Mouse (Mus musculus) T-helper 17 cell (primary cell): ENCODE results near the gene Glipr1l2.
"Not testable (repeated sequence)": the region's sequence is repeated elsewhere in the genome, so short reads cannot be mapped to it uniquely, and the experiment has no call there.

Experiments
- in situ Hi-C, 2 experiments: fragments of 300-600 bp; cut with MboI, MseI; formaldehyde crosslinking; loops; 1 replicate in 1 of 2; 2 replicates in 1 of 2; pipeline ENCODE4 v1.15.1; 2025; ENCODE audit warnings: high pct_unique_total_duplicates in 2 of 2

Gene Glipr1l2

DNA sequence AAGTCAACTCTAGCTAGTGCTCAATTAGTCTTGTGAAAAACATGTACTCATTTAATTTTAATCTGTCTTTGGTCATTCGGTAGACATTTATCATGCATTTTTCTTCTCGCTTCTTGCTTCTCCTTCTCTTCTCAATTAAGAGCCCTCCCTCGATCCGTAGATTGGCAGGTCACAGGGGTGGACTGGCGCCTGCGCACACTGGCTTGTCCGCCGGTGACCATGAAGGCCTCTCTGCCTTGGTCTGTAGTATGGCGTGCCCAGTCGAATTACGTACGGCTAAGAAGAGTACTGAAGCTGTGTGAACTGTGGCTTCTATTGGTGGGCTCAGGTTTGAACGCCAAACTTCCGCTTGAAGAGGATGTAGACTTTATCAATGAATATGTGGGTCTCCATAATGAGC is at the start of gene Glipr1l2:
Glipr1l2 (plus strand) TSS at position 198 of the 400 bp plus-strand sequence.
- in situ Hi-C loops, result no loop called here

DNA sequence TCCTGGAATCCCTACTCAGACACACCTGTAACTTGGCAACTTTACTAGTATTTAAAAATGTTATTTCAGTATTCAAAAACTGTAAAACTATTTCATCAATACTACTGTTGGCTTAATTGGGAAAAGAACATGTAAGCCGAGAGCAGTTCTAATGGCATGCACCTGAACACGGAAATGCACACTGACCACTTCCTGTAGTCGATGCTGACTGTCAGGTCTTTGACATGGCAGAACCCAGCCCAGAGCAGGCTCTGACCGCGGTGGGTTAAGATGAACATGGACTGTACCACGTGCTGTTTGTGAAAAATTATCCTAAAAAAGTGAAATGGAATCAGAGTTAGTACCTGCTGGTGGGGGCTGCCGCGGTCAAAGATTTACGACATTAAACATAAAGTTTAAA is 39.6 kb upstream of the Glipr1l2 start:
- in situ Hi-C loops, result loop anchor here in 1 of 2 experiments (5.0 to 10.0 kb wide), 2 partner anchors 51 to 121 kb away; partner anchors contain the start of genes Caps2 and Glipr1l3

- in situ Hi-C loops, result loop anchor here in 1 of 2 experiments (5.0 to 10.0 kb wide), 2 partner anchors 52 to 121 kb away; partner anchors contain the start of genes Caps2 and Glipr1l3
Observed at GRCm38 (mm10) chr10:112044283-112044682, 38.9 kb upstream of the Glipr1l2 start.

DNA sequence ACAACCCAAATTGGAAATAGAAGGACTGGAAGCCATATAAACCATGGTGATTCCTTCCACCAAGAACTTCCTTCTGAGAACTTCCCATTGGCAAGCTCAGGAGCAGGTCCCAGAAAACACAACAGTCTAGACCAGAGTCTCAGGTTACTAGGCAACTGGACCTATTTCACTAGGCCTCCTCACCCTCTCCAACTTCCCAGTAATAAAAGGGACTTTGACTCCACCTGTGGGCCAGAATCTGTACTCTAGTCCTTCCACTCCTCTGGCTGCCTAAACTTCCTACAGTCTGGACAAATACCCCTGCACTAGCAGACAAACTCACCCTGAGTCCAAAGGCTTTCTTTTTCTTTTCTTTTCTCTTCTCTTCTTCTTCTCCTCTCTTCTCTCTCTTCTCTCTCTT is 31.9 kb upstream of the Glipr1l2 start:
- in situ Hi-C loops, result no loop called here

- in situ Hi-C loops, result not testable (repeated sequence)
Observed at GRCm38 (mm10) chr10:112051956-112052355, 31.2 kb upstream of the Glipr1l2 start.

DNA sequence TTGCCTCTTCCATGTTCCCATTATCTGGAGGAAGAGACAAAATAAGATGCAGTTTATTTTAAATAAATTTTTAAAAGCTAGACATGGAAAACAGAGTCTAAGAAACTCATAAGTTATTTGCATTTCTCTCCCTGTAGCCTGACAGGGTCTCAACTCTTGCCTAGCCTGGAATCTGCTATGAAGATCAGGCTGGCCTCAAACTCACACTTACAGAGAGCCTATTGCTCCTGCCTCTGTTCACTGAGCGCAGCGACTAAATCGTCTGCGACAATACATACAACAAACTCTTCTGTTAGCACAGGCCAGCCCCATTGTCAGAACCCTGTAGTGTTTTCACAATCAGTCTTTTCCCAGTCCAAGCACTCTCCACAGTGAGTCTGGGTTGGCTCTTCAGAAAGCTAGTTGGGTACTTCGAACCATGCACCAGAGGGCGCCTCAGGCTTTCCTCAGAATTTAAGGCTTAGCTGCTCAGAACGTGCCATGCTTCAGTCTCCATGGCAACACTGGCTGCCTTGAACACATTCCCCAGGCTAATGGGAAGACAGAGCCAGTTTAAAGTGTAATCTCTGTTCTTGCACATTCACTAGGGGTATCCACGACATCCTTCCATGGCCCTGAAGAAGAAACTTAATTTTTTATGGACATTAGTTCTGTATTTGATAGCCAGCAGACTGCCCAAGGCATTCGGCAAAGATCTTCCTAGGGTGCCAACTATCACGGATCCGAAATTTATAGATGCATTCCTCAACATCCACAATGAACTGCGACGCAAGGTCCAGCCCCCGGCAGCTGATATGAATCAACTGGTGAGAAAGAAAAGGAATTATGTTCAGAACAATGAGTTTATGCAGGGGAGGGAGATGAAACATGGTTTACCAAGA is 23.2 kb upstream of the Glipr1l2 start, which contains the start of gene Glipr1l1:
Glipr1l1 (plus strand) TSS at position 488 of the 881 bp plus-strand sequence.
- in situ Hi-C loops, result loop anchor here in 1 of 2 experiments (5.0 kb wide), 1 partner anchor 97 kb away; no protein-coding TSS in a partner anchor

DNA sequence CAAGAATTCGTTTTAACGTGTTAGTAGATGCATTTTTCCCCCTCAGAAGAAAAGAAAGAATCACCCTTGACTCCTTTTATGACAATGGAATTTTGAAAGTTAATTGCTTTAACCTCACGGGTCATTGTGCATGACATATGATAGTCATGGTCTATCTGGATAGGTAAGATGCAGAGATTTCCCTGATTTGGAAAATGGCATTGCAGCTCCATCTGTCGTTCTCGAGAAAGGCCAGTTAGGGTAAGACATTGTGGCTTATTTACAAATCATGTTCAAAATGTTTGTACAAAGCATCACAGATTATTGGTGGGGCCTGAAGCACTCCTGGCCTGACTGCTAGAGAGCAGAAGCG is 22.6 kb upstream of the Glipr1l2 start:
- in situ Hi-C loops, result loop anchor here in 1 of 2 experiments (5.0 kb wide), 1 partner anchor 97 kb away; no protein-coding TSS in a partner anchor

- in situ Hi-C loops, result no loop called here
Observed at GRCm38 (mm10) chr10:112080044-112080443, 3.1 kb upstream of the Glipr1l2 start.

GRCm38 (mm10) chr10:112105785-112106184 is 22.6 kb downstream of the Glipr1l2 start:
- in situ Hi-C loops, result loop anchor here in 1 of 2 experiments (5.0 kb wide), 1 partner anchor 128 kb away; no protein-coding TSS in a partner anchor

GRCm38 (mm10) chr10:112110401-112110800 is 27.2 kb downstream of the Glipr1l2 start:
- in situ Hi-C loops, result no loop called here

- in situ Hi-C loops, result loop anchor here in 1 of 2 experiments (25.0 kb wide), 1 partner anchor 687 kb away; no protein-coding TSS in a partner anchor
Observed at GRCm38 (mm10) chr10:112125090-112125489, 41.9 kb downstream of the Glipr1l2 start.

DNA sequence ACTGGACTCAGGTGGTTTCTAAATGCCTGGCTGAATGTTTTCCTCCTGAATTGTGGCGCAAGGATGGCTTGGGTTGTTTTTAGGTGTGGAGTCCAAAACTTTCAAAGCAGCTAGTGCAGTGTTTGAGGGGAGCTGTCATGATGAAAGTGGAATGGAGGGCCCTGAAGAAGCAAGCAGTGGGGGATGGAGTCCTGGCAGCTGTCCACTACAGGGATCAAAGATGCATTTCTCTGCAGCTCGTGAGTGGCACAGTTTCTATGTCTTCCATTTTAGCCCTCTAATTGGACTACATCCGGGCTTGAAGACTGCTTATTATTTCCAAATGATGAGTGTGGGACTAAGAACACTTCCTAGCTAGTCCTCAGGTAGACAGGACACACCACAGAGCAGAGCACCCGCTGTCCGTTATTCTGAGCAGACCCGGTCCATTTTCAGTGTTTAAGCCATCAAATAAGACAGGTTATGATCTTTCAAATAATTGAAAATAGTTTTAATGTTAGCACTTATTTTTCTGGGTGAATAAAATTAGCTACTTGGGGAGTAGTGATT is 44.6 kb downstream of the Glipr1l2 start:
- in situ Hi-C loops, result loop anchor here in 1 of 2 experiments (25.0 kb wide), 1 partner anchor 685 kb away; no protein-coding TSS in a partner anchor

- in situ Hi-C loops, result loop anchor here in 1 of 2 experiments (10.0 to 25.0 kb wide), 2 partner anchors 93 to 680 kb away; no protein-coding TSS in a partner anchor
Observed at GRCm38 (mm10) chr10:112132194-112132593, 49.0 kb downstream of the Glipr1l2 start.

DNA sequence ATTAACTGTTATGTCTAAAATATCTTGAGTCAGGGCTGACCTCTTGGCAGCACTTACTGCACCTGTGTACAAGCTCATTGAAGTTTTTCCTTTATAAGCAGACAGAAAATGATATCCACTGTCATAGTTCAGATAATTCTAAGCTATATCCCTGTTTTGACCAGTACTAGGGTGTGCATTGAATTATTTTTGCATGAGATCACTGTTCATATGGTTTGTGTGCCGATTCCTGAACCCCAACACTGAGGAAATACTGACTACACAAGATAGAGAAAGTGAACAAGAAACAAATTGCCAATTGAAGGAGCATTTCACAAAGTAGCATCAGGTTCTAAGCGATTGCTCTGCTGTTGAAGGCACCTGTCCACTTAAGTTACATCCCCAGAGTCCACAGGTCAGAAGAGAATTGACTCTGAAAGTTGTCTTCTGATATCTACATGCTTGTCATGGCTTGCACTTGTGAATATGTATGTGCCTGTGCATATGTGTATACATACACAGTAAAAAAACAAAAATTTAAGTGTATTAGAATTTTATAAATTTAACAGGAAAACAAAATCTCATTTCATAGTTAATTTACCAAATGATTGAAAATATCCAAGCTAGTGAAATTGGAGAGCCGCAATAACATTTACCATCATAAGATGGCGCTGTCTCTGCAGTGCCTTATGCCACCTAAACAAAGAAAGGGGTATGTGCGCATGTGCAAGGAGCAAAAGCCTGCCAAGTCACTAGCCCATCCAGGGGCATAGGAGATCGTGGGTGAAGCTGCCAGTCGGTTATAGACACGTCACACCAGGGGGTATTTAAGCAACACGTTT is 55.1 kb downstream of the Glipr1l2 start:
- in situ Hi-C loops, result loop anchor here in 1 of 2 experiments (10.0 to 25.0 kb wide), 2 partner anchors 87 to 674 kb away; no protein-coding TSS in a partner anchor

DNA sequence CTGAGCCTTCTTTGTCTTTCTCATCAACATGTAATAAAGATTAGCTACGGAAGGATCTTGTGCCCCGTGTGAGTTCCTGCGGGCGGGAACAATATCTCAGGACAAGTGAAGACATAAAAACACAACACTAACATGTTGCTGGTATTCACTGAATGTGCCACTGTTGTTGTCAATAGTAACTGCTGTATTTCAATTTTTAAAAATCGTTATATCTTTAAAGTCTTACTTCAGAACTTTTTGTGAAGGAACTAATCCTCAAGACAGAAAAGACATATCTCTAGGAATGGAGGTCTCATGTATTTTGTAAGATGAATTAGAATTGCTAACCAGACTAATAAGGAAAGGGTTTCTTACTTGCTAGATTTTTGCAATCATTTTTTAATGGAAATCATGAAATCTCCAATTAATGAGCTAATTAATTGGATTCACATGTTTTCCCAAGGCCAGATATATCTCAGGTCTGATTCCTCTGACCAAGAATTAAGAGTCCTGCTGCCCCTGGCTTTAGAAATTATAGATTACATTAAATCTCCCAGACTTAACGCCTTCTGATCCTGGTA is 55.8 kb downstream of the Glipr1l2 start:
- in situ Hi-C loops, result loop anchor here in 1 of 2 experiments (10.0 to 25.0 kb wide), 2 partner anchors 86 to 673 kb away; no protein-coding TSS in a partner anchor

DNA sequence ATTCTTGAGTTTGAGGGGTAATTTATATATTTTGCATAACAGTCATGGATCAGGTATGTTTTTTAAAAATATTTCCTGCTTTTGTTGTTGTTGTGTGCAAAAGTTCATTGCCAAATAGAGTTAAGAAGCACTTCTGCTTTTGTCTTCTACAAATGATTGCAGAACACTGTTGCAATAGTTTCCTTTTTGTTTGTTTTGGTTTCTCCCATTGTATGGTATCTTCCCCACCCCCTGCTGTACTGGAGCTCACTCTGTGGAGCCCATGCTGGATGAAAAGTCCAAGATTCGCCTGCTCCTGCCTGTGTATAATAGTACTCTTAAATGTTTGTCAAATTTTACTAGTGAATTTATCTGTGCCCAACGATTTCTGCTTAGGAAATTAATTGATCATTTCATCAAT is 56.7 kb downstream of the Glipr1l2 start:
- in situ Hi-C loops, result loop anchor here in 1 of 2 experiments (10.0 to 25.0 kb wide), 2 partner anchors 85 to 672 kb away; no protein-coding TSS in a partner anchor
